Mouse (Mus musculus): Measurements from ENCODE around the gene Angptl8.
"Not testable (repeated sequence)": the region's sequence is repeated elsewhere in the genome, so short reads cannot be mapped to it uniquely, and the experiment has no call there.

The Angptl8 gene

DNA sequence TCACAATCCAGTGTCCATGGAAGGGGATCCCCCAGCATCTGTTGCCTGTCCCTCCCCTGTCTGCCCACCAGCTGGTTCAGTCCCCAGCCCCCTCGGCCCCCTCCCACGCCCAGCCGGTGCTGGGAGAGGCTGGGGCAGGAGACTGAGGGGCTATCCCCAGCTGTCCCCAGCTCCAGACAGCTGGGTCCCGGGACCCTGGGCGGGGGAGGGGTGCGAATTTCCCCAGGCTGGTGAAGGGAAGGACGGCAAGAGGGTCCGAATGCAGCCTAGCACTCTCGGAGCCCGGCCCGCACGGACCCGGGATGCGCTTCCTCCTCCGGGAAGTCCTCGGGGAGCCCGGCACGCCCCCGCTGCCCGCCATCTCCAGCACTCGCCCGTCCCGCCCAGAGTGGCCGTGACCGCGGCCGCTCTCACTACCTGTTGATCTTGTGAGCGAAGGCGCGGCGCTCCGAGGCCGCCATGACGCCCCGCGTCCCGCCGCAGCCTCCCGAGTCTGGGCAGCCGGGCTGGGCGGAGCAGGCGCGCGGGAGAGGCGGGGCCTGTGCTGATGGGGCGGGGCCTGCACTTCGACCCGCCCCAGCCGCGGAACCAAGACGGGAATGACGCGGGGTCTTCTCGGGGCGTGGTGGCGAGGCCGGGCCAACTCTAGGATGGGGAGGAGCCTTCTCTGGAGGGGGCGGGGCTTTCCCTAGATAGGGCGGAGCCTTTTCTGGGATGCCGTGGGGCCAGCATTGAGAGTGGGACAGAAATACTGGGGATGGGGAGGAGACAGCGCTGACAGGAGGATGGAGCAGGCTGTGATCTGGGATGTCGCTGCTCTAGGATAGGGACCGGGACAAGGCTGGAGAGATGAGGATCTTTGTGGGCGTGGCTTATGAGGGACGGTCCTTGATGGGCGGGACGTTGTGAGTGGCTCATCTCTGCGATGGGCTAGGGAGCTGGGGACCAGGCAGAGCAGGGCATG is 17.1 kb downstream of the Angptl8 start, which contains the start of gene Dock6:
Dock6 (minus strand) TSS at position 508 of the 964 bp plus-strand sequence.
- DNase-seq: peak; percentile 92

DNA sequence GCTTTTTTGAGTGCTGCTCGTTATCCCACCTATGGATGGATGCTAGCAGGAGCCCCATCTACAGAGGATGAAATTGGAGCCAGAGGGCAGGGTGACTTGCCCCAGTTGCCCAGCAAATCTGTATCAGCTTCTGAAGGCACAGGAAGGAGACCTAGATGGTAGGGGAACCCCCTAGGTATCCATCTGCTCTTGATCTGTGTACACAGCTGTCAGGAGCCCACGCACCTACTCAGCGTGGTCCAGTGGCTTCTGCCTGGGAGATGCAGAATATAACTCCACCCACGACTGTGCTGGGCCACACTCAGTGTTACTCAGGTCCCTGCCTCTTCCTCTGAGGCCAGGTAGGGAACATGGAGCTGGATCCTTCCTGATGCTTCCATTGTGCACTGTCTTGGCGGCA is 18.7 kb downstream of the Angptl8 start:
- peak in 1 of 2 experiments; percentile 23 for DNase-seq

GRCm38 (mm10) chr9:21854894-21855293 is 19.6 kb downstream of the Angptl8 start:
- peak in 1 of 2 experiments; percentile 45 for DNase-seq

GRCm38 (mm10) chr9:21857501-21857900 is 22.2 kb downstream of the Angptl8 start:
- no peak for DNase-seq

DNA sequence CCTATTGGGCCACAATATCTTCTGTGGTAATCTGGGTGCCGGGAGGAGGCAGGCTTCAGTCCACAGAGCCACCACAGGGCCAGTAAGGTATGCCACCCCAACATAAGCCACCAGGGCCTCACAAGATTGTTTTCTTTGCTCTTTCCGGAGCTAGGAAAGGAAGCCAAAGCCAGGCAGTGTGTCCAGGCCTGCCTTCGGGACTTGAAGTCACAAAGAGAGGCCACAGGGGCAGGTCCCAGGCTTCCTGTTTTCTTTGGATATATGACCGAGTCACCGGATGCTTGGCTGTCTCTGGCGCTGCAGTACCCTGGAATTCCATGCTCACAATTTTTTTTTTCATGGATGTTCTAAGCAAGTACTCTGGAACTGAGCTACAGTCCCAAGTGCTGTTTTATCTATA is 22.8 kb downstream of the Angptl8 start:
- DNase-seq: peak; percentile 83 to 93

DNA sequence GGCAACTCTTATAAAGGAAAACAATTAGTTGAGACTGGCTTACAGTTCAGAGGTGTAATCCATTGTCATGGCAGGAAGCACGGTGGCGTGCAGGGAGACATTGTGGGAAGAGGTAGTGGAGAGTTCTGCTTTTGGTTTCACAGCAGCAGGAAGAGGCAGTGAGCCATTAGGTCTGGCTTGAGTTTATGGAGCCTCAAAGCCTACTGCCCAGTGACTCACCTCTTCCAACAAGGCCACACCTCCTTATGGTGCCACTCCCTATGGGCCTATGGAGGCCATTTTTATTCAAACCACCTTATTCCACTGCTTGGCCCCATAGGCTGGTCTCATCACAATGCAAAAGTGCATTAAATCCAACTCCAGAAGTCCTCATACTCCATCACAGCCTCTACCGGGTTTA is 24.3 kb downstream of the Angptl8 start:
- DNase-seq: peak in 1 of 2 experiments; percentile 33

GRCm38 (mm10) chr9:21860349-21860748 is 25.0 kb downstream of the Angptl8 start:
- not testable (repeated sequence) for DNase-seq

GRCm38 (mm10) chr9:21862181-21862580 is 26.9 kb downstream of the Angptl8 start:
- DNase-seq: no peak

- no peak for DNase-seq
Observed at GRCm38 (mm10) chr9:21865673-21866398, 30.5 kb downstream of the Angptl8 start.

GRCm38 (mm10) chr9:21866641-21867040 is 31.3 kb downstream of the Angptl8 start:
- peak; percentile 66 to 87 for DNase-seq

GRCm38 (mm10) chr9:21867726-21868125 is 32.4 kb downstream of the Angptl8 start:
- no peak for DNase-seq

- peak; percentile 80 to 85 for DNase-seq
Observed at GRCm38 (mm10) chr9:21869290-21869689, 34.0 kb downstream of the Angptl8 start.

DNA sequence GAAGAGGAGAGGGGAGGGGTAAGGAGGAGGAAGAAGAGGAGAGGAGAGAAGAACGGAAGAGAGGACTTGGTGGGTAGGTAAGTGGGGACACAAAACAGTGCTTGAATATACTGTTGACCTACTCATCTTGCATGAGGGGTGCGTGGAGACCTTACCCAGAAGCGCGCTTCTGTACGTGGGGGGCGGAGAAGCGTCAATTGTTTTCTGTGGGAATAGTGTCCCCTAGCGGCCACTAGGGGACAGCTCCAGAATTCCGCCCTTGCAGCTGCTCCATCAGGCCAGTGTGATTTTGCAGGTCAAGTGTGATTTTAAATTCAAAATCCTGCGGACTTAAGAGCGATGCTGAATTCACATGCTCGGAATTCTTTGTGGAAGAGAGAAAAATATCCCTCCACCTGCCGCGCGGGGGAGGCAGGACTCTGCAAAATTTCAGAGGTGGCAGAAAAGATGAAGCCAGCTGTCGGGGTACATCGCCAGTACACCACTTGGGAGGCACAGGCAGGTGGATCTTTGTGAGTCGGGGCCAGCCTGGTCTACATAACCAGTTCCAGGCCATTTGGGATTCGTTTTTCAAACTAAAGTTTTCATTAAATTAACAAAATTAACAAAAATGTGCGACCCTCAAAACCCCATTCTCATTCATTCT is 35.7 kb downstream of the Angptl8 start:
- DNase-seq: peak; percentile 55 to 66

DNA sequence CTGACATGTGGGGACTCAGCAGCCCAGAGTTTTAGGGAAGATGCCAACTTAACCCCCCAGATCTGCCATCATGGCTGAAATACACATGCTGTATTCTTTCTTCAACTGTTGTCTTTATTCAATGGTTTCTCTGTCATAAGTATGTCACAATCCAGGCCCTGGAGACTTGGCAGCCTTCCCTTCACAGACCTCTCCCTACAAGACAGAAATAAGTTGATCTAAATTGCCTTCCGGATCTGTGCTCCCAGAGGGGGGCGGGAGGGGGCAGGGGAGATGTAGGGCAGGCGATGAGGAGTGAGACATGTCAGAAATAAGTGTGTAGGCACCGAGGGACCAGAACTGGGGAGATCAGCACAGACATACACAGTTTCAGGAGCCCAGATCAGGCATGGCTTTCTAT is 36.9 kb downstream of the Angptl8 start:
- no peak for DNase-seq

DNA sequence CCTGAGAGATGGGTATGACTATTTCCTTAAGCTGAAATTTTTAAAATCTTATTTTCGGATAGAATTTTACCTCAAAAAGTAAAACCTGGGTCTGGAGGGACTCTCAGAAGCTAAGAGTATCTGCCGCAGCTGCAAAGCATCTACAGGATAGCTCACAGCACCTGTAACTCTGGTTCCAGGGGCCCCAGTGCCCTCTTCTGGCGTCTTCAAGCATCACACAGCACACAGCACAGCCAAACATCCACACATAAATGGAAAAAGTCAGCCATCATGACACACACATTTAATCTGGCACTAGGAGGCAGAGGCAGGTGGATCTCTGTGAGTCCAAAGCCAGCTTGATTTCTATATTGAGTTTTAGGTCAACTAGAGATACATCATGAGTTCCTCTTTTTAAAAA is 41.3 kb downstream of the Angptl8 start:
- no peak for DNase-seq
